Mouse (Mus musculus) c-Kit-positive CD71-positive TER-119-negative erythroid progenitor cells, embryonic 14.5 days (primary cell): ENCODE results near the gene Cd274.

Experiments
- DNase-seq: peaks from one replicate; pipeline ENCODE4 v3.0.0-alpha.2; 2013; ENCODE audit warnings: low read depth

Cd274 gene

GRCm38 (mm10) chr19:29366969-29367622, at the start of gene Cd274, which contains the start of gene Plgrkt:
TSS of gene Cd274 (plus strand) at chr19:29367455.
TSS of gene Plgrkt (minus strand) at chr19:29367390.
- DNase-seq: peak; percentile 90

- no peak for DNase-seq
Measured at GRCm38 (mm10) chr19:29323416-29324049, 43.7 kb upstream of the Cd274 start.

GRCm38 (mm10) chr19:29325053-29325851, 42.0 kb upstream of the Cd274 start, which contains the start of gene Insl6:
TSS of gene Insl6 (minus strand) at chr19:29325356.
- peak; percentile 50 for DNase-seq

GRCm38 (mm10) chr19:29325852-29326180, 41.4 kb upstream of the Cd274 start:
- DNase-seq: no peak

GRCm38 (mm10) chr19:29326396-29326795, 40.9 kb upstream of the Cd274 start:
- DNase-seq: no peak

- DNase-seq: no peak
Measured at GRCm38 (mm10) chr19:29326822-29327552, 40.3 kb upstream of the Cd274 start.

- DNase-seq: no peak
Measured at GRCm38 (mm10) chr19:29334068-29334745, 33.0 kb upstream of the Cd274 start, which contains the start of gene Rln1. TSS of gene Rln1 (minus strand) at chr19:29334670.

GRCm38 (mm10) chr19:29336624-29337023, 30.6 kb upstream of the Cd274 start:
- DNase-seq: no peak

- DNase-seq: no peak
Measured at GRCm38 (mm10) chr19:29341029-29341428, 26.2 kb upstream of the Cd274 start.

- DNase-seq: no peak
Measured at GRCm38 (mm10) chr19:29342281-29342680, 25.0 kb upstream of the Cd274 start.

- DNase-seq: no peak
Measured at GRCm38 (mm10) chr19:29344868-29345267, 22.4 kb upstream of the Cd274 start.

GRCm38 (mm10) chr19:29345636-29346035, 21.6 kb upstream of the Cd274 start:
- no peak for DNase-seq

- no peak for DNase-seq
Measured at GRCm38 (mm10) chr19:29350991-29351390, 16.3 kb upstream of the Cd274 start.

GRCm38 (mm10) chr19:29354895-29355877, 12.1 kb upstream of the Cd274 start:
- DNase-seq: peak; percentile 83

- DNase-seq: no peak
Measured at GRCm38 (mm10) chr19:29356281-29356680, 11.0 kb upstream of the Cd274 start.

GRCm38 (mm10) chr19:29360251-29360650, 7.0 kb upstream of the Cd274 start:
- no peak for DNase-seq

- DNase-seq: peak; percentile 94
Measured at GRCm38 (mm10) chr19:29361468-29362130, 5.7 kb upstream of the Cd274 start.

- no peak for DNase-seq
Measured at GRCm38 (mm10) chr19:29362173-29362930, 4.9 kb upstream of the Cd274 start.

- DNase-seq: no peak
Measured at GRCm38 (mm10) chr19:29363557-29363956, 3.7 kb upstream of the Cd274 start.
